Mouse (Mus musculus) hindbrain, embryonic 16.5 days (tissue): ENCODE results near the gene Slc25a21. TPM values are rescaled to one million over a fixed set of nuclear protein-coding genes. Genes with fewer than 3 reads are reported as not detected.
A peak's percentile ranks its signal among the peaks of the same experiment; 100 is the strongest.
"Not testable (repeated sequence)": the region's sequence is repeated elsewhere in the genome, so short reads cannot be mapped to it uniquely, and the experiment has no call there.

Experiments
- ATAC-seq: fragments of 200-750 bp; cut with Nextera tagmentation; 2 replicates; pipeline ENCODE4 v1.8.0; 2017; ENCODE audit warnings: moderate TSS enrichment, moderate library complexity
- H3K27ac ChIP-seq: fragments of 300-500 bp; sonication (generic); 2 replicates; pipeline ENCODE4 v1.5.1; 2014; ENCODE audit warnings: low read depth, mild to moderate bottlenecking, control low read depth, low read length, moderate library complexity
- H3K27me3 ChIP-seq: fragments of 300-500 bp; sonication (generic); replicated peaks from 2 replicates; pipeline ENCODE4 v1.6.1; 2014; ENCODE audit warnings: low read length; ENCODE audit not compliant: control insufficient read depth, insufficient read depth
- H3K36me3 ChIP-seq: fragments of 300-500 bp; sonication (generic); 2 replicates; pipeline ENCODE4 v1.6.1; 2014; ENCODE audit warnings: mild to moderate bottlenecking, low read length, moderate library complexity, mixed read lengths; ENCODE audit not compliant: control insufficient read depth, insufficient read depth
- H3K4me1 ChIP-seq: fragments of 300-500 bp; sonication (generic); 2 replicates; pipeline ENCODE4 v1.6.1; 2014; ENCODE audit warnings: low read depth, low read length; ENCODE audit not compliant: control insufficient read depth, insufficient read depth
- H3K4me2 ChIP-seq: fragments of 300-500 bp; sonication (generic); 2 replicates; pipeline ENCODE4 v1.6.1; 2014; ENCODE audit warnings: mild to moderate bottlenecking, low read length, control low read depth, moderate library complexity
- H3K4me3 ChIP-seq: fragments of 300-500 bp; sonication (generic); 2 replicates; pipeline ENCODE4 v1.5.1; 2014; ENCODE audit warnings: mild to moderate bottlenecking, low read length, control low read depth, moderate library complexity
- H3K9ac ChIP-seq: fragments of 300-500 bp; sonication (generic); 2 replicates; pipeline ENCODE4 v1.6.1; 2014; ENCODE audit warnings: low read depth, mild to moderate bottlenecking, control low read depth, low read length, moderate library complexity
- H3K9me3 ChIP-seq: fragments of 300-500 bp; sonication (generic); 2 replicates; pipeline ENCODE4 v1.6.1; 2014; ENCODE audit warnings: mild to moderate bottlenecking, low read length, moderate library complexity; ENCODE audit not compliant: control insufficient read depth
- WGBS: fragments of 180-500 bp; shearing (Covaris S2); extraction: QIAGEN DNeasy Blood & Tissue Kit; methylation state at CpG from one replicate; pipeline ENCODE4 v1.1.7; 2014; 5-methylcytosine and 5-hydroxymethylcytosine counted together
- polyA plus RNA-seq: library from polyadenylated mRNA; unstranded; fragments of >200 nt; fragmentation: Nextera tagmentation; extraction: Ambion mirVana; gene quantifications from 2 replicates; pipeline ENCODE4 v1.2.1, GENCODE M21; 2015

Slc25a21 gene
- polyA plus RNA-seq, 1 experiment from 2014 or later, result 0.20 TPM

- H3K9ac ChIP-seq, H3K4me3 ChIP-seq, H3K27me3 ChIP-seq, H3K36me3 ChIP-seq, H3K27ac ChIP-seq, H3K4me2 ChIP-seq, H3K4me1 ChIP-seq, H3K9me3 ChIP-seq: not testable (repeated sequence)
- 79% methylated on average over 5 of the region's 5 CpGs for WGBS
- ATAC-seq, result peak; percentile 44; the same call in 1 of the 2 replicates
Observed at GRCm38 (mm10) chr12:57212463-57212862, 15.2 kb upstream of the Slc25a21 start.

DNA sequence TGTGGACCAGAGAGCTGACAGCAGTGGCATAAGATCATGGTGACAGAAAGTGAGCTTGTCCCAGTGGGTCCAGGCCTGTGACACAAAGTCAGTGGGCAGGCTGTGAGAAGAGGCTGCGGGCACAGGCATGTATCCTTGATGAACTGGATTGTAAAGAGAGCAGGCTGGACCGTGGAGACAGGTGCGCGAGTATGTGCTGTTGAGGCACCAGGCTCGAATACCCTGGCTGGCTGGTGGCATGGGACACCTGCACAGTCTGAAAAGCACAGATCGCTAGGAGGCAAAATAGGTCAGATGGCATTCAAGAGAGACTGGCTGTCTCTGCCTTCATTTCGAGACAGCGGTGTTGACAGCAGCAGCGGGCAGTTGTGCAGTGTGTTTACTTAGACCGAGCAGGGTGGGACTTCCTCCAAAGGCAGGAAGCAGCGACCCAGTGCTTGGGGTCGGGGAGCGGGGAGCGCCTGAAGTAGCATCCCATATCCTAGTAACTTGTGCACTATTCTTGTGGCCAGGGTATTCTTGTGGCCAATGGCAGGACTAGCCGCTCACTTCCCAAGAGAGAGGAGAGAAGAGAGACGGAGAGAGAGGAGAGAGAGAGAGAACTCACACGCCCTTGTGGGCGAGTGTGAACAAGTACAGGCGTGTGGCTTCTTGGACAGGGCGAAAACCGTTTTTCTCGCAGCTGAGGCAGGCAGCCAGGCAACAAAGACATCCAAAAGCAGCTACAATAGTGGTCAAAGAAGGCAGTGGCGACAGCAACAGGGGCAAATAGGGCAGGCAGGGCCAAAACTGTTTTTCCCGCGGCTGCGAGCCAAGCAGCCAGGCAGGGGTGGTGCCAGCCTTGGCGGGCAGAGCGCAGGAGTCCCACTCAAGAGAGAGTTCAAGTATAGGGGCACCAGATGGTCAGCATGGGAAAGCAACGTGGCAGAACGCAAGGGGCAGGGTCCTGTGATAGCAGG is 14.4 kb upstream of the Slc25a21 start:
- WGBS, result 7% methylated on average over 30 of the region's 30 CpGs
- Histone ChIP-seq H3K9ac (peak overlapping the region; percentile 65), H3K4me3 (peak overlapping the region; percentile 54), H3K27ac (no peak overlapping the region), H3K36me3 (no peaks in the 10 kb centered on the region), H3K9me3 (no peaks in the 10 kb centered on the region), H3K27me3 (no peaks in the 10 kb centered on the region), H3K4me2 (peak overlapping the region; percentile 88), H3K4me1 (peaks cover 4% of the 10 kb centered on the region; the same call in 1 of the 2 replicates)
- peak; percentile 89 for ATAC-seq

GRCm38 (mm10) chr12:57204276-57204851 is 7.1 kb upstream of the Slc25a21 start:
- H3K27ac ChIP-seq, result no peak overlapping the region
- no peaks in the 10 kb centered on the region for H3K36me3 ChIP-seq
- no peaks in the 10 kb centered on the region for H3K4me1 ChIP-seq
- H3K9ac ChIP-seq, result no peak overlapping the region
- WGBS, result 91% methylated on average over 4 of the region's 4 CpGs
- H3K9me3 ChIP-seq, result no peaks in the 10 kb centered on the region
- no peaks in the 10 kb centered on the region for H3K27me3 ChIP-seq
- no peak overlapping the region for H3K4me3 ChIP-seq
- ATAC-seq, result no peak
- no peak overlapping the region for H3K4me2 ChIP-seq

GRCm38 (mm10) chr12:57201901-57202300 is 4.6 kb upstream of the Slc25a21 start:
- H3K27me3 ChIP-seq, result peaks cover 12% of the 10 kb centered on the region
- no peak overlapping the region for H3K4me2 ChIP-seq
- no peak overlapping the region for H3K4me3 ChIP-seq
- no peak overlapping the region for H3K27ac ChIP-seq
- ATAC-seq, result no peak
- H3K9ac ChIP-seq, result no peak overlapping the region
- H3K9me3 ChIP-seq, result no peaks in the 10 kb centered on the region
- H3K36me3 ChIP-seq, result no peaks in the 10 kb centered on the region
- H3K4me1 ChIP-seq, result peaks cover 2% of the 10 kb centered on the region
- 94% methylated on average over 3 of the region's 3 CpGs for WGBS

DNA sequence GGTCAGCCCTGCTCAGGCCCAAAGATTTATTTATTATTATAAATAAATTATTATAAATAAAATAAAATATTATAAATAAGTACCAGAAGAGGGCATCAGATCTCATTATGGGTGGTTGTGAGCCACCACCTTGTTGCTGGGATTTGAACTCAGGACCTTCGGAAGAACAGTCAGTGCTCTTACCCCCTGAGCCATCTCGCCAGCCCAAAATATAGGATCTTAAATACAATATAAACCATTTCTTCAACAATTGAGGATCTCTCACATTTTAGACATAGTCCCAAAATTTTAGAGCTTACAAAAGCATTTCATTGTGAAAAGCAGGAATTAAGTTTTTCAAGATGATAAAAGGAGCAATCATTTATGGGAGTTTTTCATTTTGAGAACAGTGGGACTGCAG is 2.2 kb upstream of the Slc25a21 start:
- H3K4me2 ChIP-seq, result no peak overlapping the region
- H3K9me3 ChIP-seq, result no peaks in the 10 kb centered on the region
- no peak for ATAC-seq
- WGBS, result 96% methylated on average over 2 of the region's 2 CpGs
- peaks cover 13% of the 10 kb centered on the region for H3K27me3 ChIP-seq
- H3K36me3 ChIP-seq, result no peaks in the 10 kb centered on the region
- H3K4me1 ChIP-seq, result peaks cover 3% of the 10 kb centered on the region
- H3K4me3 ChIP-seq, result no peak overlapping the region
- no peak overlapping the region for H3K27ac ChIP-seq
- H3K9ac ChIP-seq, result no peak overlapping the region

GRCm38 (mm10) chr12:57198269-57198668 is 997 bp upstream of the Slc25a21 start:
- Histone ChIP-seq H3K4me1 (peaks cover 3% of the 10 kb centered on the region), H3K9ac (no peak overlapping the region), H3K27ac (no peak overlapping the region), H3K36me3 (no peaks in the 10 kb centered on the region), H3K4me3 (no peak overlapping the region), H3K4me2 (no peak overlapping the region), H3K9me3 (no peaks in the 10 kb centered on the region), H3K27me3 (peaks cover 13% of the 10 kb centered on the region)
- no peak for ATAC-seq

GRCm38 (mm10) chr12:57196608-57197362 is 487 bp downstream of the Slc25a21 start:
- 2% methylated on average over 45 of the region's 59 CpGs for WGBS
- Histone ChIP-seq H3K36me3 (no peaks in the 10 kb centered on the region), H3K4me2 (peak overlapping the region; percentile 93), H3K9ac (peak overlapping the region; percentile 64), H3K27me3 (peaks cover 13% of the 10 kb centered on the region), H3K4me3 (peak overlapping the region; percentile 54), H3K9me3 (no peaks in the 10 kb centered on the region), H3K4me1 (peaks cover 3% of the 10 kb centered on the region), H3K27ac (no peak overlapping the region)
- ATAC-seq, result peak; percentile 63

- no peak for ATAC-seq
- H3K9ac ChIP-seq, result peak overlapping the region; percentile 64
- peaks cover 3% of the 10 kb centered on the region for H3K4me1 ChIP-seq
- WGBS, result 8% methylated on average over 8 of the region's 8 CpGs
- H3K4me2 ChIP-seq, result peak overlapping the region; percentile 93
- H3K27ac ChIP-seq, result no peak overlapping the region
- H3K36me3 ChIP-seq, result no peaks in the 10 kb centered on the region
- no peaks in the 10 kb centered on the region for H3K9me3 ChIP-seq
- peak overlapping the region; percentile 54 for H3K4me3 ChIP-seq
- H3K27me3 ChIP-seq, result peaks cover 13% of the 10 kb centered on the region
Observed at GRCm38 (mm10) chr12:57196286-57196607, 1.0 kb downstream of the Slc25a21 start.

DNA sequence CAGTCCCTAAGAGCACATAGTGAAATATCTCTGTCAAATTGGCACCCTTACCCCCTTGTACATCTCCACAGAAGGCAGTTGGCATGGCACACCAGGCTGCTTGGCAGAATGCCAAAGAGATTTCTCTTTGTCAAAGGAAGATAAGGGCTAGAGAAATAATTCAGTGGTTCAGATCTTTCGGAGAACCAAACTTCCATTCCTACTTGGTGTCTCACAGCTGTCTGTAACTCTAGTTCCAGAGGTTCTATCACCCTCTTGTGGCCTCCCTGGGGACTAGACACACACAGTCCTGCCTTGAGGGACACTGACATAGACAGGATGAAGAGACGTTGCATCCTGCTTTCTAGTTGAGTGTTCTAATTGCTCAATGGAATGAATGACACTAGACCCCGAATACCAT is 2.7 kb downstream of the Slc25a21 start:
- no peak for ATAC-seq
- Histone ChIP-seq H3K36me3 (no peaks in the 10 kb centered on the region), H3K9ac (no peak overlapping the region), H3K4me1 (peaks cover 3% of the 10 kb centered on the region), H3K9me3 (no peaks in the 10 kb centered on the region), H3K27me3 (peaks cover 13% of the 10 kb centered on the region), H3K4me2 (no peak overlapping the region), H3K27ac (no peak overlapping the region), H3K4me3 (no peak overlapping the region)
- 36% methylated on average over 3 of the region's 3 CpGs for WGBS
